In genomic region chr1:53060499-53060898, GRCm38 (mm10) we compare ENCODE assay signal across 18 mouse cellular contexts. TPM values are rescaled to one million over a fixed set of nuclear protein-coding genes. Genes with fewer than 3 reads are reported as not detected.
DNase-seq lines count a peak whose midpoint lies in the region; ATAC-seq and TF ChIP-seq lines count a peak whose summit lies in the region.
"Had no signal": no experiment of that assay in that cellular context is flagged by ENCODE, and none has a peak within 500 bp of the region (broad histone marks: within the 10 kb centered on the region; RNA-seq: fewer than 3 reads in every experiment).

No protein-coding gene starts in this region.

- WGBS in heart, postnatal 0 days, result 34% methylated on average over 8 of the region's 8 CpGs
- 28% methylated on average over 8 of the region's 8 CpGs for WGBS in forebrain, embryonic 14.5 days
- WGBS in midbrain, embryonic 16.5 days, result 30% methylated on average over 8 of the region's 8 CpGs

- no peak overlapping the region for H3K4me3 ChIP-seq in heart, postnatal 0 days (ENCODE audit: low read depth, low read length)
- H3K4me3 ChIP-seq in forebrain, embryonic 14.5 days (ENCODE audit: low read depth, low read length), result no peak overlapping the region
- H3K4me3 ChIP-seq in midbrain, embryonic 16.5 days (ENCODE audit: low read depth, low read length), result no peak overlapping the region
- no peak overlapping the region for H3K4me3 ChIP-seq in layer of hippocampus, adult 2 months
- H3K4me3 ChIP-seq: kidney, embryonic 15.5 days; myocyte; stomach, embryonic 15.5 days had no signal

- no peak overlapping the region for H3K9ac ChIP-seq in heart, postnatal 0 days (replicated peaks; ENCODE audit: low read depth, low read length)
- no peak overlapping the region for H3K9ac ChIP-seq in forebrain, embryonic 14.5 days (ENCODE audit: low read length)
- H3K9ac ChIP-seq in midbrain, embryonic 16.5 days (ENCODE audit: low read depth, low read length), result no peak overlapping the region
- H3K9ac ChIP-seq: kidney, embryonic 15.5 days; liver, embryonic 14.5 days; stomach, embryonic 15.5 days had no signal

- no peaks in the 10 kb centered on the region for H3K4me1 ChIP-seq in heart, postnatal 0 days (ENCODE audit: control insufficient read depth, insufficient read depth)
- peaks cover 3% of the 10 kb centered on the region; the same call in 1 of the 2 replicates for H3K4me1 ChIP-seq in forebrain, embryonic 14.5 days (ENCODE audit: control insufficient read depth, insufficient read depth, low read length)
- H3K4me1 ChIP-seq in midbrain, embryonic 16.5 days (ENCODE audit: control insufficient read depth, insufficient read depth, low read length), result peaks cover 13% of the 10 kb centered on the region; the same call in 1 of the 2 replicates

- H3K4me2 ChIP-seq in heart, postnatal 0 days (ENCODE audit: low read depth, low read length), result peak overlapping the region; percentile 28
- no peak overlapping the region for H3K4me2 ChIP-seq in forebrain, embryonic 14.5 days (ENCODE audit: low read length)
- no peak overlapping the region for H3K4me2 ChIP-seq in midbrain, embryonic 16.5 days (ENCODE audit: low read length)
- H3K4me2 ChIP-seq: kidney, embryonic 15.5 days; stomach, embryonic 15.5 days had no signal

- no peaks in the 10 kb centered on the region for H3K9me3 ChIP-seq in heart, postnatal 0 days (replicated peaks; ENCODE audit: control insufficient read depth, low read length)
- H3K9me3 ChIP-seq in forebrain, embryonic 14.5 days (replicated peaks; ENCODE audit: control insufficient read depth, low read length), result no peaks in the 10 kb centered on the region
- H3K9me3 ChIP-seq in midbrain, embryonic 16.5 days (replicated peaks; ENCODE audit: control insufficient read depth, low read length, poor library complexity, severe bottlenecking), result no peaks in the 10 kb centered on the region
- H3K9me3 ChIP-seq: kidney, embryonic 15.5 days; stomach, embryonic 15.5 days had no signal

- TF ChIP-seq EP300 in heart, postnatal 0 days (IDR thresholded peaks at IDR 0.05; ENCODE audit: low read depth), result no peak

- TF ChIP-seq CTCF in heart, postnatal 0 days (IDR thresholded peaks at IDR 0.05; ENCODE audit: low read depth), result no peak
- TF ChIP-seq CTCF in layer of hippocampus, adult 2 months (conservative IDR thresholded peaks at IDR 0.05), result no peak

- intact Hi-C loops in heart, postnatal 10 days (cut with DNase I), result no loop called here
- intact Hi-C loops in left cerebral cortex, postnatal 10 days (cut with DNase I), result loop anchor here (5.0 kb wide), 1 partner anchor 292 kb away; the partner anchor contains the start of genes Asdurf, Asnsd1 and Gm28551

- H3K27me3 ChIP-seq in heart, postnatal 0 days (ENCODE audit: control insufficient read depth, insufficient read depth, low read length), result no peaks in the 10 kb centered on the region
- H3K27me3 ChIP-seq in forebrain, embryonic 14.5 days (replicated peaks; ENCODE audit: control insufficient read depth, insufficient read depth, low read length), result no peaks in the 10 kb centered on the region
- no peaks in the 10 kb centered on the region for H3K27me3 ChIP-seq in midbrain, embryonic 16.5 days (ENCODE audit: control insufficient read depth, insufficient read depth, low read depth, low read length)
- H3K27me3 ChIP-seq: kidney, embryonic 15.5 days; stomach, embryonic 15.5 days had no signal

- H3K36me3 ChIP-seq in heart, postnatal 0 days (replicated peaks; ENCODE audit: control insufficient read depth, insufficient read depth, low read length), result no peaks in the 10 kb centered on the region
- H3K36me3 ChIP-seq in forebrain, embryonic 14.5 days (ENCODE audit: control insufficient read depth, insufficient read depth, low read length), result no peaks in the 10 kb centered on the region
- no peaks in the 10 kb centered on the region for H3K36me3 ChIP-seq in midbrain, embryonic 16.5 days (ENCODE audit: control insufficient read depth, insufficient read depth, low read length)
- H3K36me3 ChIP-seq: kidney, embryonic 15.5 days; stomach, embryonic 15.5 days had no signal

- no peak for DNase-seq in heart, postnatal 0 days (ENCODE audit: low spot score)
- DNase-seq in heart, postnatal 10 days, result no peak
- DNase-seq in embryo, embryonic 11 days, result peak; percentile 22
- peak; percentile 13 for DNase-seq in forebrain, embryonic 14.5 days (ENCODE audit: low spot score)
- DNase-seq in left cerebral cortex, postnatal 10 days (ENCODE audit: extremely low spot score in 1 of 2, low spot score in 2 of 2), result no peak
- DNase-seq in layer of hippocampus, adult 2 months (ENCODE audit: low spot score in 2 of 2), result no peak
- DNase-seq in lung, postnatal 4 days, result no peak
- DNase-seq: adrenal gland, postnatal 25 days; cerebellum, postnatal 36 days; lung, postnatal 36 days; thymus, postnatal 25 days had no signal

- no peak for ATAC-seq in heart, postnatal 0 days (ENCODE audit: insufficient read depth, low read depth)
- ATAC-seq in forebrain, embryonic 14.5 days, result no peak
- ATAC-seq in midbrain, embryonic 16.5 days, result peak; percentile 42; the same call in 1 of the 2 replicates
- ATAC-seq: inflammation-experienced regulatory T-cells, adult 6 months had no signal

- H3K27ac ChIP-seq in heart, postnatal 0 days (ENCODE audit: low read depth), result no peak overlapping the region
- no peak overlapping the region for H3K27ac ChIP-seq in forebrain, embryonic 14.5 days (ENCODE audit: low read depth, low read length)
- no peak overlapping the region for H3K27ac ChIP-seq in midbrain, embryonic 16.5 days (ENCODE audit: low read length)
- no peak overlapping the region for H3K27ac ChIP-seq in layer of hippocampus, adult 2 months
- H3K27ac ChIP-seq: kidney, embryonic 15.5 days; liver, embryonic 14.5 days; stomach, embryonic 15.5 days had no signal

RNA-seq across cellular contexts. Expression of gene Mstn, which starts 0.9 kb away (rescaled TPM):
- total RNA-seq in heart, postnatal 0 days (2014; rRNA removed; ENCODE audit: low replicate concordance), result 1.4 and 2.4 TPM in 2 replicates
- polyA plus RNA-seq in heart, postnatal 0 days (2015; fragmentation: Nextera tagmentation; extraction: Ambion mirVana), result 0.33 and 0.40 TPM in 2 replicates
- total RNA-seq in heart, postnatal 10 days (2021), result not detected
- 0.32 and 0.73 TPM in 2 replicates for polyA plus RNA-seq in forebrain, embryonic 14.5 days (2014; fragmentation: Nextera tagmentation; extraction: Ambion mirVana)
- 0.18 and 0.25 TPM in 2 replicates for polyA plus RNA-seq in midbrain, embryonic 16.5 days (2015; fragmentation: Nextera tagmentation; extraction: Ambion mirVana)
- total RNA-seq in left cerebral cortex, postnatal 10 days (2021), result 1 to 10 TPM; 1.7 to 2.0 TPM
- total RNA-seq in layer of hippocampus, adult 2 months (2021), result under 1 TPM; 0.69 to 0.83 TPM
- total RNA-seq: adrenal gland, postnatal 25 days; MEL had no signal

RNA-seq across cellular contexts. Expression of gene 1700019D03Rik, which starts 40.5 kb away (rescaled TPM):
- 0.04 TPM in 1 of 2 replicates, not detected in the other for total RNA-seq in heart, postnatal 0 days (2014; rRNA removed; ENCODE audit: low replicate concordance)
- polyA plus RNA-seq in heart, postnatal 0 days (2015; fragmentation: Nextera tagmentation; extraction: Ambion mirVana), result 0.38 and 0.44 TPM in 2 replicates
- 1 to 10 TPM; 1.8 to 2.1 TPM for total RNA-seq in heart, postnatal 10 days (2021)
- polyA plus RNA-seq in forebrain, embryonic 14.5 days (2014; fragmentation: Nextera tagmentation; extraction: Ambion mirVana), result 2.1 and 2.5 TPM in 2 replicates
- polyA plus RNA-seq in midbrain, embryonic 16.5 days (2015; fragmentation: Nextera tagmentation; extraction: Ambion mirVana), result 3.8 and 5.5 TPM in 2 replicates
- 10 to 100 TPM; 13.5 to 14.6 TPM for total RNA-seq in left cerebral cortex, postnatal 10 days (2021)
- total RNA-seq in layer of hippocampus, adult 2 months (2021), result 1 to 10 TPM; 7.8 to 7.9 TPM
- total RNA-seq: MEL had no signal

Comparison
In these comparisons a context has a peak if more than half of its experiments do, and no peak if none do; other contexts are left out.
1. DNase-seq: peak in embryo, embryonic 11 days (single experiment) and forebrain, embryonic 14.5 days (single experiment); none in heart, postnatal 0 days (single experiment), heart, postnatal 10 days (0 of 2), left cerebral cortex, postnatal 10 days (0 of 2), layer of hippocampus, adult 2 months (0 of 2) and lung, postnatal 4 days (0 of 2).